Mouse (Mus musculus): Measurements from ENCODE around the gene Polr3h. TPM values are rescaled to one million over a fixed set of nuclear protein-coding genes. Genes with fewer than 3 reads are reported as not detected.
"Not testable (repeated sequence)": the region's sequence is repeated elsewhere in the genome, so short reads cannot be mapped to it uniquely, and the experiment has no call there.

The Polr3h gene
- polyA plus RNA-seq (2015; fragmentation: Nextera tagmentation; extraction: Ambion mirVana): 81.8 and 84.1 TPM in 2 replicates

- DNase-seq (ENCODE audit: low spot score): peak; percentile 98
These were observed at the start of gene Polr3h for GRCm38 (mm10) chr15:81925760-81926445. Gene Polr3h, minus strand, starts transcription at chr15:81926240.

- not testable (repeated sequence) for DNase-seq (ENCODE audit: low spot score)
These were observed 49.1 kb upstream of the Polr3h start for GRCm38 (mm10) chr15:81975156-81975555.

- not testable (repeated sequence) for DNase-seq (ENCODE audit: low spot score)
These were observed 44.5 kb upstream of the Polr3h start for GRCm38 (mm10) chr15:81970498-81970897.

GRCm38 (mm10) chr15:81969635-81970034 is 43.6 kb upstream of the Polr3h start:
- not testable (repeated sequence) for DNase-seq (ENCODE audit: low spot score)

GRCm38 (mm10) chr15:81969173-81969572 is 43.1 kb upstream of the Polr3h start:
- no peak for DNase-seq (ENCODE audit: low spot score)

GRCm38 (mm10) chr15:81968447-81968846 is 42.4 kb upstream of the Polr3h start:
- DNase-seq (ENCODE audit: low spot score): no peak

- no peak for DNase-seq (ENCODE audit: low spot score)
These were observed 41.8 kb upstream of the Polr3h start for GRCm38 (mm10) chr15:81967821-81968220.

- DNase-seq (ENCODE audit: low spot score): no peak
These were observed 40.2 kb upstream of the Polr3h start for GRCm38 (mm10) chr15:81966062-81966829.

- no peak for DNase-seq (ENCODE audit: low spot score)
These were observed 39.0 kb upstream of the Polr3h start for GRCm38 (mm10) chr15:81964980-81965545.

GRCm38 (mm10) chr15:81964262-81964661 is 38.2 kb upstream of the Polr3h start:
- DNase-seq (ENCODE audit: low spot score): no peak

- DNase-seq (ENCODE audit: low spot score): no peak
These were observed 35.0 kb upstream of the Polr3h start for GRCm38 (mm10) chr15:81961078-81961451.

GRCm38 (mm10) chr15:81960171-81961077 is 34.4 kb upstream of the Polr3h start, which contains the start of gene Pmm1:
Gene Pmm1, minus strand, starts transcription at chr15:81960930.
- peak; percentile 100 for DNase-seq (ENCODE audit: low spot score)

GRCm38 (mm10) chr15:81958906-81959305 is 32.9 kb upstream of the Polr3h start:
- no peak for DNase-seq (ENCODE audit: low spot score)

- no peak for DNase-seq (ENCODE audit: low spot score)
These were observed 31.6 kb upstream of the Polr3h start for GRCm38 (mm10) chr15:81957598-81957997.

GRCm38 (mm10) chr15:81956457-81956856 is 30.4 kb upstream of the Polr3h start:
- DNase-seq (ENCODE audit: low spot score): peak; percentile 72

- DNase-seq (ENCODE audit: low spot score): no peak
These were observed 29.4 kb upstream of the Polr3h start for GRCm38 (mm10) chr15:81955414-81955813.

GRCm38 (mm10) chr15:81954716-81955115 is 28.7 kb upstream of the Polr3h start:
- DNase-seq (ENCODE audit: low spot score): no peak

- no peak for DNase-seq (ENCODE audit: low spot score)
These were observed 28.1 kb upstream of the Polr3h start for GRCm38 (mm10) chr15:81954151-81954583.

- no peak for DNase-seq (ENCODE audit: low spot score)
These were observed 26.3 kb upstream of the Polr3h start for GRCm38 (mm10) chr15:81952310-81952709.

GRCm38 (mm10) chr15:81951159-81951558 is 25.1 kb upstream of the Polr3h start:
- no peak for DNase-seq (ENCODE audit: low spot score)

- no peak for DNase-seq (ENCODE audit: low spot score)
These were observed 24.7 kb upstream of the Polr3h start for GRCm38 (mm10) chr15:81950716-81951115.

Measured in thymus, postnatal 0 days (tissue).